Mouse (Mus musculus) bone marrow macrophage, adult 2 months (primary cell): ENCODE measurements around the gene Bmp10.

Experiments used
- CTCF ChIP-seq: IDR thresholded peaks from 2 replicates; pipeline ENCODE4 v1.5.1; 2012; ENCODE audit warnings: low read depth, mild to moderate bottlenecking, low read length, moderate library complexity
- POLR2A ChIP-seq: IDR thresholded peaks from 2 replicates; pipeline ENCODE4 v1.6.1; 2012; ENCODE audit warnings: mild to moderate bottlenecking, low read depth, low read length, borderline replicate concordance

- TF ChIP-seq CTCF (no peak), POLR2A (no peak)
These were observed 35.2 kb upstream of the Bmp10 start for GRCm38 (mm10) chr6:87393466-87394205.
